12 mouse cellular contexts compared by ENCODE assay signal in genomic region chr5:136473337-136473736, GRCm38 (mm10).
DNase-seq lines count a peak whose midpoint lies in the region; ATAC-seq and TF ChIP-seq lines count a peak whose summit lies in the region.
"Had no signal": no experiment of that assay in that cellular context is flagged by ENCODE, and none has a peak within 500 bp of the region (broad histone marks: within the 10 kb centered on the region; RNA-seq: fewer than 3 reads in every experiment).

No protein-coding gene starts in this region.

- H3K4me1 ChIP-seq in hindbrain, embryonic 15.5 days (replicated peaks), result peaks cover 21% of the 10 kb centered on the region
- H3K4me1 ChIP-seq in hindbrain, postnatal 0 days (ENCODE audit: insufficient read depth, low read length), result 0 out of 2 replicates have a peak, but pooled peaks cover 1% of the 10 kb centered on the region

- TF ChIP-seq CTCF in hindbrain, postnatal 0 days (IDR thresholded peaks at IDR 0.05; ENCODE audit: low read depth), result no peak
- TF ChIP-seq CTCF in left cerebral cortex, adult 2 months (IDR thresholded peaks at IDR 0.05), result no peak

- H3ac ChIP-seq in myocyte (ENCODE audit: control insufficient read depth, insufficient read length), result no peak overlapping the region

- no peaks in the 10 kb centered on the region for H3K27me3 ChIP-seq in hindbrain, embryonic 15.5 days
- no peaks in the 10 kb centered on the region for H3K27me3 ChIP-seq in hindbrain, postnatal 0 days (ENCODE audit: insufficient read depth, low read length)
- H3K27me3 ChIP-seq in myocyte (ENCODE audit: control insufficient read depth, insufficient read depth, insufficient read length), result no peaks in the 10 kb centered on the region
- H3K27me3 ChIP-seq: midbrain, embryonic 13.5 days had no signal

- H3K4me2 ChIP-seq in hindbrain, embryonic 15.5 days, result no peak overlapping the region
- no peak overlapping the region for H3K4me2 ChIP-seq in hindbrain, postnatal 0 days (ENCODE audit: low read depth, low read length)
- peak overlapping the region; percentile 9 for H3K4me2 ChIP-seq in myocyte (ENCODE audit: low read depth)
- H3K4me2 ChIP-seq: midbrain, embryonic 13.5 days had no signal

- no peaks in the 10 kb centered on the region for H3K9me3 ChIP-seq in hindbrain, embryonic 15.5 days
- no peaks in the 10 kb centered on the region for H3K9me3 ChIP-seq in hindbrain, postnatal 0 days (ENCODE audit: low read length)
- H3K9me3 ChIP-seq: midbrain, embryonic 13.5 days had no signal

- peak; percentile 62 for DNase-seq in adrenal gland, adult 2 months
- DNase-seq in adrenal gland, adult 8-10 months, result no peak
- no peak for DNase-seq in hindbrain, postnatal 0 days (ENCODE audit: low spot score)
- peak; percentile 42 for DNase-seq in heart, postnatal 4 days
- no peak for DNase-seq in left cerebral cortex, adult 2 months (ENCODE audit: extremely low spot score in 1 of 2, low spot score in 2 of 2)
- no peak for DNase-seq in Muller cell, postnatal 12 days (ENCODE audit: inconsistent ontology term)
- DNase-seq: cerebellum, adult 11 months; retina, postnatal 1 day; thymus, postnatal 14 days had no signal

- H3K9ac ChIP-seq in hindbrain, embryonic 15.5 days, result no peak overlapping the region
- no peak overlapping the region for H3K9ac ChIP-seq in hindbrain, postnatal 0 days (replicated peaks; ENCODE audit: low read length)
- H3K9ac ChIP-seq: midbrain, embryonic 13.5 days had no signal

- TF ChIP-seq POLR2A in myocyte (IDR thresholded peaks at IDR 0.05; ENCODE audit: insufficient read length, low read depth), result no peak

- H3K79me2 ChIP-seq in myocyte (ENCODE audit: control insufficient read depth, insufficient read depth), result peaks cover 65% of the 10 kb centered on the region

- ATAC-seq in hindbrain, embryonic 15.5 days (ENCODE audit: low FRiP score, low read depth), result no peak
- no peak for ATAC-seq in hindbrain, postnatal 0 days
- ATAC-seq: midbrain, embryonic 13.5 days had no signal

- 51% methylated on average over 6 of the region's 6 CpGs for WGBS in hindbrain, embryonic 15.5 days
- 44% methylated on average over 6 of the region's 6 CpGs for WGBS in hindbrain, postnatal 0 days

- intact Hi-C loops in left cerebral cortex, adult 2 months (cut with DNase I), result loop anchor here (10.0 kb wide), 1 partner anchor 151 kb away; no protein-coding TSS in a partner anchor

- 0 out of 2 replicates have a peak overlapping the region, but pooled peaks have one; percentile 11 for H3K27ac ChIP-seq in hindbrain, embryonic 15.5 days (replicated peaks)
- no peak overlapping the region for H3K27ac ChIP-seq in hindbrain, postnatal 0 days
- H3K27ac ChIP-seq in left cerebral cortex, adult 2 months, result no peak overlapping the region
- H3K27ac ChIP-seq: midbrain, embryonic 13.5 days had no signal

- H3K4me3 ChIP-seq in hindbrain, embryonic 15.5 days, result no peak overlapping the region
- H3K4me3 ChIP-seq in hindbrain, postnatal 0 days (ENCODE audit: low read length), result no peak overlapping the region
- H3K4me3 ChIP-seq in myocyte, result no peak overlapping the region
- no peak overlapping the region for H3K4me3 ChIP-seq in left cerebral cortex, adult 2 months
- H3K4me3 ChIP-seq: midbrain, embryonic 13.5 days had no signal

- H3K36me3 ChIP-seq in hindbrain, embryonic 15.5 days, result no peaks in the 10 kb centered on the region
- no peaks in the 10 kb centered on the region for H3K36me3 ChIP-seq in hindbrain, postnatal 0 days (ENCODE audit: insufficient read depth, low read length)
- H3K36me3 ChIP-seq in myocyte (ENCODE audit: control insufficient read depth, insufficient read depth), result no peaks in the 10 kb centered on the region
- H3K36me3 ChIP-seq: midbrain, embryonic 13.5 days had no signal

TF ChIP-seq in myocyte, 11 proteins besides CTCF, POLR2A, EP300 and RAD21:
- no peak for TF ChIP-seq SRF (IDR thresholded peaks at IDR 0.05; ENCODE audit: control insufficient read depth, insufficient read length, low read depth)
- no peak for TF ChIP-seq MAX (IDR thresholded peaks at IDR 0.05; ENCODE audit: low read depth)
- no peak for TF ChIP-seq MYOD1 (IDR thresholded peaks at IDR 0.05; ENCODE audit: control insufficient read depth in 1 of 3, insufficient read length in 2 of 3, low read depth in 2 of 3)
- TF ChIP-seq TCF3 (IDR thresholded peaks at IDR 0.05; ENCODE audit: insufficient read length, low read depth), result no peak
- no peak for TF ChIP-seq USF1 (IDR thresholded peaks at IDR 0.05; ENCODE audit: low read depth)
- TF ChIP-seq CEBPB (IDR thresholded peaks at IDR 0.05; ENCODE audit: insufficient read depth, poor library complexity, severe bottlenecking), result no peak
- no peak for TF ChIP-seq REST (IDR thresholded peaks at IDR 0.05; ENCODE audit: insufficient read depth, insufficient read length)
- TF ChIP-seq POLR2AphosphoS2 (IDR thresholded peaks at IDR 0.05; ENCODE audit: insufficient read length, low read depth), result no peak
- no peak for TF ChIP-seq MYOG (IDR thresholded peaks at IDR 0.05; ENCODE audit: control insufficient read depth in 1 of 3, insufficient read depth in 1 of 3, insufficient read length in 2 of 3, low read depth in 2 of 3)
- no peak for TF ChIP-seq TCF12 (IDR thresholded peaks at IDR 0.05; ENCODE audit: insufficient read depth, poor library complexity, severe bottlenecking)
- TF ChIP-seq E2F4 (IDR thresholded peaks at IDR 0.05; ENCODE audit: insufficient read depth), result no peak

Comparison
In these comparisons a context has a peak if more than half of its experiments do, and no peak if none do; other contexts are left out.
1. DNase-seq: peak in adrenal gland, adult 2 months (single experiment) and heart, postnatal 4 days (single experiment); none in adrenal gland, adult 8-10 months (single experiment), hindbrain, postnatal 0 days (single experiment), left cerebral cortex, adult 2 months (0 of 2) and Muller cell, postnatal 12 days (single experiment).